Mouse (Mus musculus) E14TG2a.4 (cell line): ENCODE results near the gene Nck2.

Experiments used
- CTCF ChIP-seq: conservative IDR thresholded peaks from 2 replicates; pipeline ENCODE4 v1.5.1; 2014; ENCODE audit warnings: low read length
- NANOG ChIP-seq: IDR thresholded peaks from 2 replicates; pipeline ENCODE4 v1.6.1; 2014; ENCODE audit warnings: borderline replicate concordance, low read length, mixed read lengths

GRCm38 (mm10) chr1:43412825-43413224 is 31.6 kb upstream of the Nck2 start:
- TF ChIP-seq CTCF (no peak), NANOG (no peak)
